Comparison of ENCODE assay signal across 12 mouse cellular contexts in the genomic region with DNA sequence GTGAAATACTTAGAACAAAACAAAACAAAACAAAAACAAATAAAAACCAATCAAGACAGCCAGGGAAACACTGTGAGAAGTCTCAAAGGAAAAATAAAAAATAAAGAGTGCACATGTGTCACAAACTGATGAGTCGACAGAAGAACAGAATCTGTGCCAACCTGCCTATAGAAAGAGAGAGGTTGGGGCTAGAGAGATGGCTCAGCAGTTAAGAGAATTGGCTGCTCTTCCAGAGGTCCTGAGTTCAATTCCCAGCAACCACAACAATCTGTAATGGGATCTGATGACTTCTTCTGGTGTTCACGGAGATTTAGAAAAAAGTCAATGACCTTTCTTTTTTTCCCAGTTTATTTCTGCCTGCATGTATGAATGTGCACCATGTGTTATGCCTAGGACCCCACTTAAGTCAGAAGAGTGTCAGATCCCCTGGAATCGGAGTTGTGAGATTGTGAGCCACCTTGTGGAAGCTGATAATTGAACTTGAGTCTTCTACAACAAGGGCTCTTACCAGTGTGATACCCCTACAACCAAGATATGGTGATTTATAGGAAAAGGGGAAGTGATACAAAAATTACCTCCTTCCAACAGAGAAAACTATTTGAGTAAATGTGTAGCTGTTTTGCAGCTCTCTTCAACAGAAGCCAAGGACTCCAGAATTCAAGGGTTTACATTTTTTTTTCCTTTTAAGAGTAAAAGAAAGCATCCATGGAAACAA. TPM values are rescaled to one million over a fixed set of nuclear protein-coding genes. Genes with fewer than 3 reads are reported as not detected.
DNase-seq lines count a peak whose midpoint lies in the region; ATAC-seq and TF ChIP-seq lines count a peak whose summit lies in the region.
"Had no signal": no experiment of that assay in that cellular context is flagged by ENCODE, and none has a peak within 500 bp of the region (broad histone marks: within the 10 kb centered on the region; RNA-seq: fewer than 3 reads in every experiment).

No protein-coding gene starts in this region.

- 0 out of 2 replicates have a peak, but pooled peaks have one; percentile 12 for TF ChIP-seq CTCF in kidney, postnatal 0 days (IDR thresholded peaks at IDR 0.05; ENCODE audit: low read depth)
- TF ChIP-seq CTCF in E14TG2a.4 (conservative IDR thresholded peaks at IDR 0.05; ENCODE audit: low read length) = no peak

- H3K27ac ChIP-seq in kidney, postnatal 0 days = peak overlapping the region; percentile 58; the same call in 1 of the 2 replicates
- no peak overlapping the region for H3K27ac ChIP-seq in kidney, embryonic 14.5 days (ENCODE audit: low read depth, low read length)
- peak overlapping the region; percentile 38; the same call in 1 of the 2 replicates for H3K27ac ChIP-seq in macrophage

- H3K27me3 ChIP-seq in kidney, postnatal 0 days (ENCODE audit: insufficient read depth, low read length) = no peaks in the 10 kb centered on the region
- no peaks in the 10 kb centered on the region for H3K27me3 ChIP-seq in kidney, embryonic 14.5 days (ENCODE audit: control insufficient read depth, insufficient read depth, low read length)
- H3K27me3 ChIP-seq in E14TG2a.4 (ENCODE audit: insufficient read depth, low read length) = no peaks in the 10 kb centered on the region
- H3K27me3 ChIP-seq: embryonic facial prominence, embryonic 15.5 days; forebrain, embryonic 12.5 days; limb, embryonic 12.5 days had no signal

- H3K4me1 ChIP-seq in kidney, postnatal 0 days (replicated peaks; ENCODE audit: insufficient read depth, low read length) = peaks cover 27% of the 10 kb centered on the region
- peaks cover 35% of the 10 kb centered on the region for H3K4me1 ChIP-seq in kidney, embryonic 14.5 days (ENCODE audit: control insufficient read depth, insufficient read depth, low read length)
- H3K4me1 ChIP-seq in E14TG2a.4 (replicated peaks; ENCODE audit: low read depth, low read length) = peaks cover 81% of the 10 kb centered on the region

- no peak overlapping the region for H3K9ac ChIP-seq in kidney, postnatal 0 days (ENCODE audit: low read depth, low read length)
- H3K9ac ChIP-seq in kidney, embryonic 14.5 days (ENCODE audit: low read depth, low read length) = no peak overlapping the region
- H3K9ac ChIP-seq: embryonic facial prominence, embryonic 15.5 days; limb, embryonic 12.5 days had no signal

- H3K4me2 ChIP-seq in kidney, postnatal 0 days (ENCODE audit: low read length) = peak overlapping the region; percentile 23; the same call in 1 of the 2 replicates
- H3K4me2 ChIP-seq in kidney, embryonic 14.5 days (replicated peaks; ENCODE audit: low read depth, low read length) = no peak overlapping the region
- H3K4me2 ChIP-seq: embryonic facial prominence, embryonic 15.5 days had no signal

- no peaks in the 10 kb centered on the region for H3K9me3 ChIP-seq in kidney, postnatal 0 days (replicated peaks; ENCODE audit: low read length)
- H3K9me3 ChIP-seq in kidney, embryonic 14.5 days (ENCODE audit: control insufficient read depth, low read length) = no peaks in the 10 kb centered on the region
- no peaks in the 10 kb centered on the region for H3K9me3 ChIP-seq in E14TG2a.4 (ENCODE audit: low read length)
- H3K9me3 ChIP-seq: embryonic facial prominence, embryonic 15.5 days; forebrain, embryonic 12.5 days; limb, embryonic 12.5 days had no signal

- ATAC-seq in kidney, postnatal 0 days (replicated peaks; ENCODE audit: low FRiP score, low read depth) = no peak
- no peak for ATAC-seq in kidney, embryonic 14.5 days (ENCODE audit: low FRiP score, low TSS enrichment)
- peak; percentile 28 for ATAC-seq in common myeloid progenitor, adult 5-6 weeks (replicated peaks; ENCODE audit: low read depth, poor library complexity, severe bottlenecking)

- no peak overlapping the region for H3K4me3 ChIP-seq in kidney, postnatal 0 days (replicated peaks; ENCODE audit: low read depth, low read length)
- H3K4me3 ChIP-seq in kidney, embryonic 14.5 days (ENCODE audit: low read length) = no peak overlapping the region
- H3K4me3 ChIP-seq in E14TG2a.4 (replicated peaks; ENCODE audit: low read length) (peak overlapping the region; percentile 99), macrophage (ENCODE audit: inconsistent target) (no peak overlapping the region)
- H3K4me3 ChIP-seq: forebrain, embryonic 12.5 days had no signal

- WGBS in kidney, postnatal 0 days = 71% methylated on average over 3 of the region's 3 CpGs
- WGBS in kidney, embryonic 14.5 days = 82% methylated on average over 3 of the region's 3 CpGs
- WGBS in macrophage (ENCODE audit: missing documents) = 52% methylated on average over 3 of the region's 3 CpGs

- H3K79me2 ChIP-seq in macrophage (ENCODE audit: inconsistent target) = peaks cover 94% of the 10 kb centered on the region

- no peaks in the 10 kb centered on the region for H3K36me3 ChIP-seq in kidney, postnatal 0 days (ENCODE audit: insufficient read depth, low read length)
- peaks cover 4% of the 10 kb centered on the region; the same call in 1 of the 2 replicates for H3K36me3 ChIP-seq in kidney, embryonic 14.5 days (ENCODE audit: control insufficient read depth, insufficient read depth, low read length)
- H3K36me3 ChIP-seq in E14TG2a.4 (ENCODE audit: insufficient read depth, low read length) (peaks cover 74% of the 10 kb centered on the region), macrophage (ENCODE audit: inconsistent target) (no peaks in the 10 kb centered on the region)
- H3K36me3 ChIP-seq: embryonic facial prominence, embryonic 15.5 days had no signal

- DNase-seq in kidney, postnatal 0 days (ENCODE audit: low spot score) = no peak
- no peak for DNase-seq in urinary bladder, postnatal 25 days (ENCODE audit: low spot score)
- DNase-seq in right cerebral cortex, postnatal 4 days = no peak
- DNase-seq: layer of hippocampus, postnatal 36 days; midbrain, embryonic 14.5 days had no signal

RNA-seq across cellular contexts. Expression of a gene that starts 6.0 kb away (rescaled TPM):
- polyA plus RNA-seq in kidney, postnatal 0 days (2015; fragmentation: Nextera tagmentation; extraction: Ambion mirVana) = 17.7 and 18.0 TPM in 2 replicates
- 25.6 and 39.5 TPM in 2 replicates for polyA plus RNA-seq in kidney, embryonic 14.5 days (2014; fragmentation: Nextera tagmentation; extraction: Ambion mirVana)
- total RNA-seq in common myeloid progenitor, adult 5-6 weeks (2017) = 64.8 and 81.1 TPM in 2 replicates
- total RNA-seq in macrophage (2018; cell fraction: chromatin; rRNA removed) = 100 to 1,000 TPM in 24 of 26 experiments, 10 to 100 TPM in 2; 82.9 to 221 (median 151) TPM
- total RNA-seq in macrophage (2018; cell fraction: cytosol; rRNA removed) = 10 to 100 TPM in 25 of 26 experiments, 1 to 10 TPM in 1; 8.5 to 33.4 (median 24.3) TPM
- 100 to 1,000 TPM in 16 of 26 experiments, 10 to 100 TPM in 10; 70.1 to 182 (median 108) TPM for total RNA-seq in macrophage (2018; cell fraction: nucleus; rRNA removed)
- 17.6 to 19.3 TPM (median 18.6 TPM) in 3 replicates for polyA plus RNA-seq in macrophage (2018)

RNA-seq across cellular contexts. Expression of a gene that starts 6.1 kb away (rescaled TPM):
- polyA plus RNA-seq in kidney, postnatal 0 days (2015; fragmentation: Nextera tagmentation; extraction: Ambion mirVana) = 48.1 and 51.0 TPM in 2 replicates
- polyA plus RNA-seq in kidney, embryonic 14.5 days (2014; fragmentation: Nextera tagmentation; extraction: Ambion mirVana) = 54.3 and 62.9 TPM in 2 replicates
- 78.3 and 83.0 TPM in 2 replicates for total RNA-seq in common myeloid progenitor, adult 5-6 weeks (2017)
- 10 to 100 TPM; 11.2 to 42.1 (median 27.3) TPM for total RNA-seq in macrophage (2018; cell fraction: chromatin; rRNA removed)
- 10 to 100 TPM; 37.5 to 69.2 (median 53.2) TPM for total RNA-seq in macrophage (2018; cell fraction: cytosol; rRNA removed)
- 10 to 100 TPM; 21.9 to 53.3 (median 34.4) TPM for total RNA-seq in macrophage (2018; cell fraction: nucleus; rRNA removed)
- 52.4 to 57.0 TPM (median 56.0 TPM) in 3 replicates for polyA plus RNA-seq in macrophage (2018)

RNA-seq across cellular contexts. Expression of a gene that starts 21.3 kb away (rescaled TPM):
- polyA plus RNA-seq in kidney, postnatal 0 days (2015; fragmentation: Nextera tagmentation; extraction: Ambion mirVana) = 0.55 and 0.61 TPM in 2 replicates
- polyA plus RNA-seq in kidney, embryonic 14.5 days (2014; fragmentation: Nextera tagmentation; extraction: Ambion mirVana) = 0.20 and 0.47 TPM in 2 replicates
- 6.5 and 6.8 TPM in 2 replicates for total RNA-seq in common myeloid progenitor, adult 5-6 weeks (2017)
- total RNA-seq in macrophage (2018; cell fraction: chromatin; rRNA removed) = 10 to 100 TPM in 19 of 26 experiments, 1 to 10 TPM in 7; 2.8 to 28.6 (median 14.3) TPM
- total RNA-seq in macrophage (2018; cell fraction: cytosol; rRNA removed) = 1 to 10 TPM; 1.8 to 6.1 (median 3.4) TPM
- 10 to 100 TPM in 14 of 26 experiments, 1 to 10 TPM in 12; 2.9 to 27.5 (median 11.2) TPM for total RNA-seq in macrophage (2018; cell fraction: nucleus; rRNA removed)
- polyA plus RNA-seq in macrophage (2018) = 3.8 to 5.6 TPM (median 5.4 TPM) in 3 replicates
